Mouse (Mus musculus) cerebellum, adult 2 months (tissue): ENCODE measurements around the gene Irs2.

Experiments
- CTCF ChIP-seq: fragments of 200-500 bp; IDR thresholded peaks from 2 replicates; pipeline ENCODE4 v1.5.1; 2011; ENCODE audit warnings: low read depth, mild to moderate bottlenecking, control low read depth, low read length, moderate library complexity, borderline replicate concordance; ENCODE audit not compliant: insufficient read depth
- POLR2A ChIP-seq: fragments of 200-500 bp; IDR thresholded peaks from 2 replicates; pipeline ENCODE4 v1.6.1; 2011; ENCODE audit warnings: low read length, control low read depth, borderline replicate concordance; ENCODE audit not compliant: insufficient read depth

DNA sequence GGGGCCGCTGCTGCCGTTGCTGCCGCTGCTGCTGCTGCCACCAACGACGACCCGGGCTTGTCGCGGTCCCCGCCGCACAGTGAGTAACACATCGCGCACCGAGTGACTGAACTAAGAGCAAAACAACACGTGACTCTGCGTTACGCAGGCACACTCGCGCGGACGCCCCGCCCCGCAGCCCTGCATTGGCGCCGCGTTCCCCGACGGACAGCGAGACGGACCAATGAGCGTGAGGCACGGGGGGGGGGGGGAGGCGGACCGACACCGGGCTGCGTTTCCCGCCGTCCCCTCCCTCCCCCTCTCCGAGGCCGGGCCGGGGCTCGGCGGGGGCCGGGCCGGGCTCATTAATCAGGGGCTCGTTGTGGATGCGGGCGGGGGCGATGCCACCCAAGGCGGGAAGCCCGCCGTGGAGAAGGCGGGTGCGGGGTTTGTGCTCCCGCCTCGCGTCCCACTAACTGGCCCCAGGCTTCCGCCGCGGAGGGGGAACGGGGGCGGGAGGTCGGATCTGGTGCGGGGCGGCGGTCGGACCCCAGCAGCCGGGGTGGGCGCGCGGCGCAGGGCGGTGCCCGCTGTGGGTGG is 673 bp upstream of the Irs2 start:
- TF ChIP-seq CTCF: no peak
- TF ChIP-seq POLR2A: peak; percentile 100
